Comparison of ENCODE assay signal across 8 mouse cellular contexts in genomic region chr5:43948111-43948743, GRCm38 (mm10). TPM values are rescaled to one million over a fixed set of nuclear protein-coding genes. Genes with fewer than 3 reads are reported as not detected.
DNase-seq lines count a peak whose midpoint lies in the region; ATAC-seq lines count a peak whose summit lies in the region.

No protein-coding gene starts in this region.

- peak; percentile 61 for DNase-seq in MN1 (ENCODE audit: low spot score)
- peak; percentile 38 for DNase-seq in c-Kit-positive CD71-positive TER-119-negative erythroid progenitor cells, embryonic 14.5 days (ENCODE audit: low read depth)
- peak; percentile 12 to 17 for DNase-seq in left cerebral cortex, postnatal 36 days (ENCODE audit: low spot score in 2 of 2)
- DNase-seq in right cerebral cortex, postnatal 25 days = peak; percentile 22
- peak; percentile 67 to 83 for DNase-seq in urinary bladder, postnatal 36 days (ENCODE audit: low spot score in 2 of 2)

- no peak overlapping the region for H3K27ac ChIP-seq in hindbrain, embryonic 13.5 days

- peaks cover 16% of the 10 kb centered on the region for H3K4me1 ChIP-seq in hindbrain, embryonic 13.5 days (replicated peaks)

- ATAC-seq in frontal cortex, adult (ENCODE audit: low TSS enrichment) = peak; percentile 78
- peak; percentile 87 for ATAC-seq in hindbrain, embryonic 13.5 days (ENCODE audit: low FRiP score)
- peak; percentile 98 for ATAC-seq in megakaryocyte-erythroid progenitor cell, adult 5-6 weeks (replicated peaks; ENCODE audit: low FRiP score, low TSS enrichment, poor library complexity, severe bottlenecking)

- 1% methylated on average over 27 of the region's 27 CpGs for WGBS in hindbrain, embryonic 13.5 days

- intact Hi-C loops in left cerebral cortex, postnatal 36 days (cut with DNase I) = no loop called here

- peaks cover 4% of the 10 kb centered on the region; the same call in 1 of the 2 replicates for H3K27me3 ChIP-seq in hindbrain, embryonic 13.5 days

- no peaks in the 10 kb centered on the region for H3K36me3 ChIP-seq in hindbrain, embryonic 13.5 days

- peak overlapping the region; percentile 35 for H3K9ac ChIP-seq in hindbrain, embryonic 13.5 days

- H3K4me3 ChIP-seq in hindbrain, embryonic 13.5 days = peak overlapping the region; percentile 37

- H3K9me3 ChIP-seq in hindbrain, embryonic 13.5 days = no peaks in the 10 kb centered on the region

- peak overlapping the region; percentile 72 for H3K4me2 ChIP-seq in hindbrain, embryonic 13.5 days

RNA-seq across cellular contexts. Expression of gene Fgfbp1, which starts 33.4 kb away (rescaled TPM):
- polyA plus RNA-seq in hindbrain, embryonic 13.5 days (2015; fragmentation: Nextera tagmentation; extraction: Ambion mirVana) = 2.5 and 2.8 TPM in 2 replicates
- total RNA-seq in left cerebral cortex, postnatal 36 days (2021) = 1 to 10 TPM; 2.2 to 3.8 TPM
- total RNA-seq in megakaryocyte-erythroid progenitor cell, adult 5-6 weeks (2014; fragmentation: Nextera tagmentation) = not detected in 2 replicates
- total RNA-seq in megakaryocyte-erythroid progenitor cell, adult 5-6 weeks (2017) = not detected in 2 replicates

RNA-seq across cellular contexts. Expression of gene Gm7879, which starts 35.3 kb away (rescaled TPM):
- 0.31 and 0.77 TPM in 2 replicates for polyA plus RNA-seq in hindbrain, embryonic 13.5 days (2015; fragmentation: Nextera tagmentation; extraction: Ambion mirVana)
- 10 to 100 TPM; 11.4 to 13.5 TPM for total RNA-seq in left cerebral cortex, postnatal 36 days (2021)
- total RNA-seq in megakaryocyte-erythroid progenitor cell, adult 5-6 weeks (2014; fragmentation: Nextera tagmentation) = 2.8 and 3.9 TPM in 2 replicates
- total RNA-seq in megakaryocyte-erythroid progenitor cell, adult 5-6 weeks (2017) = 5.5 and 24.2 TPM in 2 replicates

Comparison
In these comparisons a context has a peak if more than half of its experiments do, and no peak if none do; other contexts are left out.
1. DNase-seq: peak in every context shown above with its lines; median percentile 75 in urinary bladder, postnatal 36 days; 61 in MN1; 38 in c-Kit-positive CD71-positive TER-119-negative erythroid progenitor cells, embryonic 14.5 days; 22 in right cerebral cortex, postnatal 25 days; 14 in left cerebral cortex, postnatal 36 days.